Mouse (Mus musculus) brown adipose tissue, adult 24 weeks (tissue): Measurements from ENCODE around the gene Theg. TPM values are rescaled to one million over a fixed set of nuclear protein-coding genes. Genes with fewer than 3 reads are reported as not detected.

Source experiments
- H3K27ac ChIP-seq: fragments of 200-500 bp; replicated peaks from 2 replicates; pipeline ENCODE4 v1.5.1; 2012; ENCODE audit warnings: low read depth, mild to moderate bottlenecking, low read length
- H3K4me1 ChIP-seq: fragments of 200-500 bp; 2 replicates; pipeline ENCODE4 v1.6.1; 2012; ENCODE audit warnings: low read length, mixed read lengths; ENCODE audit not compliant: control insufficient read depth, insufficient read depth, insufficient read length
- H3K4me3 ChIP-seq: fragments of 200-500 bp; 2 replicates; pipeline ENCODE4 v1.5.1; 2012; ENCODE audit warnings: low read depth, mild to moderate bottlenecking, low read length, moderate library complexity; ENCODE audit not compliant: insufficient read depth
- polyA plus RNA-seq: library from polyadenylated mRNA; stranded (reverse); fragments of >200 nt; gene quantifications from 2 replicates; pipeline ENCODE4 v1.2.4, GENCODE M21; 2012; ENCODE audit not compliant: missing spikeins, insufficient read depth, insufficient read length

Gene Theg
- polyA plus RNA-seq, 1 experiment: not detected

GRCm38 (mm10) chr10:79554330-79555237, 32.5 kb downstream of the Theg start, which contains the start of gene Mier2:
Mier2 (minus strand) TSS chr10:79555199.
- Histone ChIP-seq H3K4me3 (peak within 1 kb of the TSS; percentile 95), H3K27ac (no peak within 1 kb of the TSS), H3K4me1 (peaks cover 12% of the 10 kb centered on the region)

- H3K4me1 ChIP-seq: peaks cover 12% of the 10 kb centered on the region
- no peak overlapping the region for H3K27ac ChIP-seq
- H3K4me3 ChIP-seq: peak overlapping the region; percentile 95
Measured at GRCm38 (mm10) chr10:79553691-79554090, 33.4 kb downstream of the Theg start.

- peaks cover 12% of the 10 kb centered on the region for H3K4me1 ChIP-seq
- no peak overlapping the region; the same call in 1 of the 2 replicates for H3K4me3 ChIP-seq
- no peak overlapping the region for H3K27ac ChIP-seq
Measured at GRCm38 (mm10) chr10:79553176-79553575, 34.0 kb downstream of the Theg start.

GRCm38 (mm10) chr10:79552531-79552930, 34.6 kb downstream of the Theg start:
- Histone ChIP-seq H3K4me1 (peaks cover 12% of the 10 kb centered on the region), H3K4me3 (no peak overlapping the region), H3K27ac (no peak overlapping the region)

GRCm38 (mm10) chr10:79550366-79550765, 36.8 kb downstream of the Theg start:
- H3K4me1 ChIP-seq: peaks cover 10% of the 10 kb centered on the region
- no peak overlapping the region for H3K27ac ChIP-seq
- no peak overlapping the region for H3K4me3 ChIP-seq

- Histone ChIP-seq H3K27ac (no peak overlapping the region), H3K4me1 (peaks cover 6% of the 10 kb centered on the region; the same call in 1 of the 2 replicates), H3K4me3 (no peak overlapping the region)
Measured at GRCm38 (mm10) chr10:79548971-79549723, 38.0 kb downstream of the Theg start.

GRCm38 (mm10) chr10:79548546-79548945, 38.6 kb downstream of the Theg start:
- Histone ChIP-seq H3K4me3 (no peak overlapping the region), H3K27ac (no peak overlapping the region), H3K4me1 (0 out of 2 replicates have a peak, but pooled peaks cover under 1% of the 10 kb centered on the region)

GRCm38 (mm10) chr10:79547148-79547675, 39.9 kb downstream of the Theg start:
- no peaks in the 10 kb centered on the region for H3K4me1 ChIP-seq
- no peak overlapping the region for H3K27ac ChIP-seq
- no peak overlapping the region for H3K4me3 ChIP-seq

- Histone ChIP-seq H3K4me1 (no peaks in the 10 kb centered on the region), H3K27ac (no peak overlapping the region), H3K4me3 (no peak overlapping the region)
Measured at GRCm38 (mm10) chr10:79546483-79546882, 40.6 kb downstream of the Theg start.

GRCm38 (mm10) chr10:79545891-79546290, 41.2 kb downstream of the Theg start:
- Histone ChIP-seq H3K4me1 (no peaks in the 10 kb centered on the region), H3K27ac (no peak overlapping the region), H3K4me3 (no peak overlapping the region)

GRCm38 (mm10) chr10:79544631-79545030, 42.5 kb downstream of the Theg start:
- H3K27ac ChIP-seq: no peak overlapping the region
- H3K4me1 ChIP-seq: no peaks in the 10 kb centered on the region
- no peak overlapping the region for H3K4me3 ChIP-seq

- Histone ChIP-seq H3K4me1 (no peaks in the 10 kb centered on the region), H3K4me3 (no peak overlapping the region), H3K27ac (no peak overlapping the region)
Measured at GRCm38 (mm10) chr10:79543884-79544597, 43.1 kb downstream of the Theg start.

- Histone ChIP-seq H3K4me3 (no peak overlapping the region), H3K27ac (no peak overlapping the region), H3K4me1 (no peaks in the 10 kb centered on the region)
Measured at GRCm38 (mm10) chr10:79542171-79542570, 45.0 kb downstream of the Theg start.

- H3K27ac ChIP-seq: no peak overlapping the region
- H3K4me3 ChIP-seq: no peak overlapping the region
Measured at GRCm38 (mm10) chr10:79541522-79541921, 45.6 kb downstream of the Theg start.

GRCm38 (mm10) chr10:79540746-79541145, 46.4 kb downstream of the Theg start:
- H3K4me1 ChIP-seq: no peaks in the 10 kb centered on the region
- no peak overlapping the region for H3K27ac ChIP-seq
- H3K4me3 ChIP-seq: no peak overlapping the region

More at GRCm38 (mm10) chr10:79541522-79541921, 45.6 kb downstream of the Theg start:
- no peaks in the 10 kb centered on the region for H3K4me1 ChIP-seq
